Mouse (Mus musculus) duodenum, adult 2 months (tissue): Measurements from ENCODE around the gene Cdv3. TPM values are rescaled to one million over a fixed set of nuclear protein-coding genes. Genes with fewer than 3 reads are reported as not detected.

Source experiments
- polyA plus RNA-seq: library from polyadenylated mRNA; depleted of rRNA; stranded (reverse); fragments of >200 nt; gene quantifications from 2 replicates; pipeline ENCODE4 v1.2.3, GENCODE M21; 2012; ENCODE audit warnings: low replicate concordance; rRNA removed

Gene Cdv3
- 52.1 and 53.5 TPM in 2 replicates for polyA plus RNA-seq

DNA sequence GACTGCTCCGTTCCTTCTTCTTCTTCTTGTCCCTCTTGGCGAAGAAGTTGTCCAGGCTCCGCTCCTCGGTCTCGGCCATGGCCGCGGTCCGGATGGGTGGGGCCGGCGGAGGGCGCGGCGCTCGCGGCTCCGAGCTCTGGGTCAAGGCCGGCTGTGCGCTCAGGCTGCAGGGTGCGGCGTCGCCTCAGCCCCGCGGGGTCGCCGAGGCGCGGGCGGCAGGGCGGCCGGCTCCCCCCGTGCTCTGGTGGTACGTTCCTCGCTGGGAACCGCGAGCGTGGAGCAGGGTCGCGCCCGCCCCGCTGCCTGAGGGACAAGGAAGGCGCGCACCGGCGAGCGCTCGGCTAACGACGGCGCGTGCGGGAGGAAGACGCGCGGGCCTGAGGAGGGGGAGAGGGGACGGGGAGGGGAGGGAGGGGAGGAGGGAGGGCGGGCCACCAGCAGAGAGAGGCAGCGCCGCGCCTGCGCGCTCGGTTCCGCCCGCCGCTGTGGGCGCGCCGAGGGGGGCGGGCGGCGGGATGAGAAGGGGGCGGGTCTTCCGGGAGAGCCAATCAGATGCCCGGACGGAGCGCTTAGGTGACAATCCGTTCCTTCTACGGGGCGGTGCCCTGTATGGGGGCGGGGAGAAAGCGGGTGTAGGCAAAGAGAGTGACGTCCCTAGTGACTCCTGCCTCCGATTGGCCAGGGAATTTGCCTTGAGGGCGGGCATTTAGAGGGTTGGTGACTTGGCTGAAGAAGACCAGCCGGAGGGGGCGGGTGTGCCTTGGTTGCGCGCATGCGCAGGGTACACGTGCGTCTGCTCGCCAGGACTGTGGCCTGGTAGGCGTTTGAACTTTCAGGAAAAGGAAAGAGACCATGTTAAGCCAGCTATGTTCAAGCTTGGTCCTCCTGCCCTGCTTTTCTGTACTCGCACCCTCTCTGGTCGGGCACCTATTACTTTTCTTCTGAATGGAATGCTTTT, at the start of gene Cdv3:
TSS of gene Cdv3 (minus strand) at position 551 of the 958 bp plus-strand sequence.

DNA sequence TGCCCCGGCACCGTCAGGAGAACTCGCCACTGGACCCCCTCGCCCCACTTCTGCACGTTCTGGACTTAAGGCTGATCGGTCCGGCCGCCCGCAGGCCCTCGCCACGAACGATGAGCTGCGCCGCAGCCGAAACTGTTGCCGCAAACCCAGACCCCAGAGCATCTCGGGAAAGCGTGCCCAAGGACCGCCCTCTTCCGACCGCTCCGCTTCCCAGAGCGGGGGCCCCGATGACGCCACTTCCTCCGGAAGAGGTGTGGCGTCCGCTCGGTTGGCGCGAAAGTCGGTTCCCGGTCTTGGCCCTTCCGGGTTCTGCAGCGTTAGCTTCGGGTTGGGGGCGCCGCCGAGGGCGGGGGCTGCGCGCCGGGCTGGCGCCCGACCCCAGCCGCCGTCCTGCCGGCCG, 60.7 kb downstream of the Cdv3 start, which contains the start of the genes 1300017J02Rik and Topbp1:
TSS of gene 1300017J02Rik (minus strand) at position 156 of the 400 bp plus-strand sequence.
TSS of gene Topbp1 (plus strand) at position 289 of the 400 bp plus-strand sequence.

Other genes starting within 250 kb of the Cdv3 start
- gene Srprb, start 163.7 kb downstream of the Cdv3 start, polyA plus RNA-seq: 28.9 and 36.1 TPM in 2 replicates
- gene Gm20425, start 135.5 kb downstream of the Cdv3 start, polyA plus RNA-seq: not detected in 2 replicates
- gene Trf, start 135.4 kb downstream of the Cdv3 start, polyA plus RNA-seq: 25.7 and 76.1 TPM in 2 replicates
- not detected in 2 replicates for gene 1300017J02Rik, start 60.8 kb downstream of the Cdv3 start, polyA plus RNA-seq
- 2.3 and 7.0 TPM in 2 replicates for gene Topbp1, start 60.6 kb downstream of the Cdv3 start, polyA plus RNA-seq
- not detected in 2 replicates for gene Bfsp2, start 114.6 kb upstream of the Cdv3 start, polyA plus RNA-seq